Mouse (Mus musculus) limb, embryonic 13.5 days (tissue): ENCODE results near the gene Lpcat4. TPM values are rescaled to one million over a fixed set of nuclear protein-coding genes. Genes with fewer than 3 reads are reported as not detected.

Source experiments
- ATAC-seq: fragments of 200-750 bp; cut with Nextera tagmentation; 2 replicates; pipeline ENCODE4 v1.8.0; 2017; ENCODE audit warnings: low read depth, moderate number of reproducible peaks, moderate TSS enrichment; ENCODE audit not compliant: low FRiP score
- H3K27ac ChIP-seq: fragments of 300-500 bp; sonication (generic); 2 replicates; pipeline ENCODE4 v1.5.1; 2015; ENCODE audit warnings: inconsistent platforms, mild to moderate bottlenecking, moderate library complexity
- H3K27me3 ChIP-seq: fragments of 300-500 bp; sonication (generic); 2 replicates; pipeline ENCODE4 v1.6.1; 2015; ENCODE audit warnings: mild to moderate bottlenecking, inconsistent platforms
- H3K36me3 ChIP-seq: fragments of 300-500 bp; sonication (generic); 2 replicates; pipeline ENCODE4 v1.6.1; 2015; ENCODE audit warnings: inconsistent platforms, mild to moderate bottlenecking, moderate library complexity
- H3K4me1 ChIP-seq: fragments of 300-500 bp; sonication (generic); 2 replicates; pipeline ENCODE4 v1.6.1; 2015; ENCODE audit warnings: inconsistent platforms
- H3K4me2 ChIP-seq: fragments of 300-500 bp; sonication (generic); replicated peaks from 2 replicates; pipeline ENCODE4 v1.6.1; 2015; ENCODE audit warnings: inconsistent platforms, mild to moderate bottlenecking, moderate library complexity
- H3K4me3 ChIP-seq: fragments of 300-500 bp; sonication (generic); 2 replicates; pipeline ENCODE4 v1.5.1; 2015; ENCODE audit warnings: moderate library complexity, mild to moderate bottlenecking, inconsistent platforms
- H3K9ac ChIP-seq: fragments of 300-500 bp; sonication (generic); 2 replicates; pipeline ENCODE4 v1.6.1; 2015; ENCODE audit warnings: mild to moderate bottlenecking, inconsistent platforms
- H3K9me3 ChIP-seq: fragments of 300-500 bp; sonication (generic); 2 replicates; pipeline ENCODE4 v1.6.1; 2016; ENCODE audit warnings: inconsistent platforms
- WGBS: fragments of 180-500 bp; shearing (Covaris S2); methylation state at CpG from one replicate; pipeline ENCODE4 v1.1.7; 2015; 5-methylcytosine and 5-hydroxymethylcytosine counted together
- polyA plus RNA-seq: library from polyadenylated mRNA; unstranded; fragments of >200 nt; fragmentation: Nextera tagmentation; extraction: Ambion mirVana; gene quantifications from 2 replicates; pipeline ENCODE4 v1.2.1, GENCODE M21; 2015

Lpcat4 gene
- polyA plus RNA-seq, result 15.2 and 18.4 TPM in 2 replicates

GRCm38 (mm10) chr2:112239212-112239934 lies at the start of gene Lpcat4:
TSS of gene Lpcat4 (plus strand) at chr2:112239468.
- peak; percentile 89 for ATAC-seq
- under 1% methylated on average over 87 of the region's 94 CpGs for WGBS
- Histone ChIP-seq H3K4me3 (peak within 1 kb of the TSS; percentile 78), H3K9ac (peak within 1 kb of the TSS; percentile 79), H3K4me2 (peak within 1 kb of the TSS; percentile 84), H3K36me3 (peaks cover 17% of the 10 kb centered on the region), H3K9me3 (no peaks in the 10 kb centered on the region), H3K27me3 (no peaks in the 10 kb centered on the region), H3K4me1 (peaks cover 19% of the 10 kb centered on the region), H3K27ac (peak within 1 kb of the TSS; percentile 94)

- H3K4me1 ChIP-seq, result no peaks in the 10 kb centered on the region
- H3K9me3 ChIP-seq, result no peaks in the 10 kb centered on the region
- peak; percentile 77; the same call in 1 of the 2 replicates for ATAC-seq
- no peak overlapping the region for H3K4me2 ChIP-seq
- no peaks in the 10 kb centered on the region for H3K36me3 ChIP-seq
- no peaks in the 10 kb centered on the region for H3K27me3 ChIP-seq
- WGBS, result 0% methylated on average over 2 of the region's 2 CpGs
- no peak overlapping the region for H3K4me3 ChIP-seq
- H3K9ac ChIP-seq, result no peak overlapping the region
- H3K27ac ChIP-seq, result no peak overlapping the region
Observed at GRCm38 (mm10) chr2:112196859-112197258, 42.4 kb upstream of the Lpcat4 start.

- H3K9ac ChIP-seq, result no peak overlapping the region
- no peaks in the 10 kb centered on the region for H3K36me3 ChIP-seq
- WGBS, result 63% methylated on average over 6 of the region's 6 CpGs
- 0 out of 2 replicates have a peak, but pooled peaks have one; percentile 48 for ATAC-seq
- H3K9me3 ChIP-seq, result no peaks in the 10 kb centered on the region
- H3K4me3 ChIP-seq, result no peak overlapping the region
- no peak overlapping the region for H3K4me2 ChIP-seq
- no peak overlapping the region for H3K27ac ChIP-seq
- no peaks in the 10 kb centered on the region for H3K27me3 ChIP-seq
- no peaks in the 10 kb centered on the region for H3K4me1 ChIP-seq
Observed at GRCm38 (mm10) chr2:112203056-112203455, 36.2 kb upstream of the Lpcat4 start.

- WGBS, result 79% methylated on average over 6 of the region's 6 CpGs
- Histone ChIP-seq H3K4me1 (no peaks in the 10 kb centered on the region), H3K4me2 (no peak overlapping the region), H3K27me3 (no peaks in the 10 kb centered on the region), H3K9ac (no peak overlapping the region), H3K9me3 (no peaks in the 10 kb centered on the region), H3K27ac (no peak overlapping the region), H3K4me3 (no peak overlapping the region), H3K36me3 (no peaks in the 10 kb centered on the region)
- ATAC-seq, result no peak
Observed at GRCm38 (mm10) chr2:112210142-112210541, 29.1 kb upstream of the Lpcat4 start.

GRCm38 (mm10) chr2:112210699-112211098 lies 28.6 kb upstream of the Lpcat4 start:
- ATAC-seq, result no peak

GRCm38 (mm10) chr2:112215977-112216376 lies 23.3 kb upstream of the Lpcat4 start:
- Histone ChIP-seq H3K27ac (no peak overlapping the region), H3K27me3 (no peaks in the 10 kb centered on the region), H3K9ac (no peak overlapping the region), H3K9me3 (no peaks in the 10 kb centered on the region), H3K36me3 (no peaks in the 10 kb centered on the region), H3K4me2 (no peak overlapping the region), H3K4me3 (no peak overlapping the region), H3K4me1 (no peaks in the 10 kb centered on the region)
- 3% methylated on average over 1 of the region's 1 CpGs for whole genome bisulfite sequencing
- peak; percentile 64; the same call in 1 of the 2 replicates for ATAC-seq

More at GRCm38 (mm10) chr2:112210699-112211098, 28.6 kb upstream of the Lpcat4 start:
- WGBS, result 93% methylated on average over 2 of the region's 2 CpGs
- Histone ChIP-seq H3K4me2 (no peak overlapping the region), H3K4me1 (no peaks in the 10 kb centered on the region), H3K9me3 (no peaks in the 10 kb centered on the region), H3K9ac (no peak overlapping the region), H3K27ac (no peak overlapping the region), H3K36me3 (no peaks in the 10 kb centered on the region), H3K4me3 (no peak overlapping the region), H3K27me3 (no peaks in the 10 kb centered on the region)

- Histone ChIP-seq H3K9me3 (no peaks in the 10 kb centered on the region), H3K4me3 (no peak overlapping the region), H3K4me1 (no peaks in the 10 kb centered on the region), H3K4me2 (no peak overlapping the region), H3K9ac (no peak overlapping the region), H3K36me3 (no peaks in the 10 kb centered on the region), H3K27ac (no peak overlapping the region), H3K27me3 (no peaks in the 10 kb centered on the region)
- ATAC-seq, result no peak
- 82% methylated on average over 6 of the region's 6 CpGs for WGBS
Observed at GRCm38 (mm10) chr2:112217614-112218013, 21.7 kb upstream of the Lpcat4 start.

- WGBS, result 86% methylated on average over 5 of the region's 5 CpGs
- H3K27me3 ChIP-seq, result no peaks in the 10 kb centered on the region
- no peak overlapping the region for H3K9ac ChIP-seq
- H3K4me1 ChIP-seq, result no peaks in the 10 kb centered on the region
- H3K4me2 ChIP-seq, result no peak overlapping the region
- no peaks in the 10 kb centered on the region for H3K9me3 ChIP-seq
- no peaks in the 10 kb centered on the region for H3K36me3 ChIP-seq
- no peak overlapping the region for H3K27ac ChIP-seq
- no peak for ATAC-seq
- no peak overlapping the region for H3K4me3 ChIP-seq
Observed at GRCm38 (mm10) chr2:112220880-112221279, 18.4 kb upstream of the Lpcat4 start.

GRCm38 (mm10) chr2:112222607-112223006 lies 16.7 kb upstream of the Lpcat4 start:
- Histone ChIP-seq H3K36me3 (no peaks in the 10 kb centered on the region), H3K27ac (no peak overlapping the region), H3K4me1 (no peaks in the 10 kb centered on the region), H3K4me3 (no peak overlapping the region), H3K9me3 (no peaks in the 10 kb centered on the region), H3K27me3 (no peaks in the 10 kb centered on the region), H3K9ac (no peak overlapping the region), H3K4me2 (no peak overlapping the region)
- ATAC-seq, result no peak
- WGBS, result 80% methylated on average over 5 of the region's 5 CpGs

- no peaks in the 10 kb centered on the region for H3K36me3 ChIP-seq
- H3K9me3 ChIP-seq, result no peaks in the 10 kb centered on the region
- no peak overlapping the region for H3K4me3 ChIP-seq
- WGBS, result 62% methylated on average over 4 of the region's 4 CpGs
- ATAC-seq, result no peak
- no peak overlapping the region for H3K9ac ChIP-seq
- H3K4me1 ChIP-seq, result no peaks in the 10 kb centered on the region
- H3K4me2 ChIP-seq, result no peak overlapping the region
- H3K27me3 ChIP-seq, result no peaks in the 10 kb centered on the region
- H3K27ac ChIP-seq, result no peak overlapping the region
Observed at GRCm38 (mm10) chr2:112224356-112224755, 14.9 kb upstream of the Lpcat4 start.

GRCm38 (mm10) chr2:112232623-112233022 lies 6.6 kb upstream of the Lpcat4 start:
- Histone ChIP-seq H3K36me3 (no peaks in the 10 kb centered on the region), H3K4me2 (no peak overlapping the region), H3K4me1 (no peaks in the 10 kb centered on the region), H3K9ac (no peak overlapping the region), H3K4me3 (no peak overlapping the region), H3K27ac (no peak overlapping the region), H3K27me3 (no peaks in the 10 kb centered on the region), H3K9me3 (no peaks in the 10 kb centered on the region)
- WGBS, result 93% methylated on average over 1 of the region's 1 CpGs
- ATAC-seq, result no peak

- no peaks in the 10 kb centered on the region for H3K27me3 ChIP-seq
- no peak for ATAC-seq
- H3K4me1 ChIP-seq, result peaks cover 19% of the 10 kb centered on the region
- H3K9me3 ChIP-seq, result no peaks in the 10 kb centered on the region
- no peak overlapping the region for H3K4me3 ChIP-seq
- H3K9ac ChIP-seq, result no peak overlapping the region
- WGBS, result 79% methylated on average over 2 of the region's 2 CpGs
- H3K27ac ChIP-seq, result no peak overlapping the region
- H3K4me2 ChIP-seq, result no peak overlapping the region
- no peaks in the 10 kb centered on the region for H3K36me3 ChIP-seq
Observed at GRCm38 (mm10) chr2:112236620-112237019, 2.6 kb upstream of the Lpcat4 start.

GRCm38 (mm10) chr2:112238006-112238405 lies 1.3 kb upstream of the Lpcat4 start:
- H3K27me3 ChIP-seq, result no peaks in the 10 kb centered on the region
- no peak overlapping the region for H3K4me3 ChIP-seq
- no peak overlapping the region for H3K9ac ChIP-seq
- no peaks in the 10 kb centered on the region for H3K9me3 ChIP-seq
- no peak overlapping the region for H3K4me2 ChIP-seq
- H3K36me3 ChIP-seq, result 0 out of 2 replicates have a peak, but pooled peaks cover 4% of the 10 kb centered on the region
- H3K4me1 ChIP-seq, result peaks cover 19% of the 10 kb centered on the region
- ATAC-seq, result no peak
- 2% methylated on average over 4 of the region's 4 CpGs for WGBS
- H3K27ac ChIP-seq, result no peak overlapping the region
